Mouse (Mus musculus): ENCODE data around the gene Epb41l5.

- no peak for TF ChIP-seq CTCF (IDR thresholded peaks at IDR 0.05; ENCODE audit: low read depth)
- no peak for TF ChIP-seq EP300 (IDR thresholded peaks at IDR 0.05; ENCODE audit: low read depth)
Observed at GRCm38 (mm10) chr1:119541570-119541969, 107.2 kb downstream of the Epb41l5 start.

Data from liver, embryonic 14.5 days (tissue).